Mouse (Mus musculus) ES-E14 (cell line): ENCODE results near the gene Bglap2. TPM values are rescaled to one million over a fixed set of nuclear protein-coding genes. Genes with fewer than 3 reads are reported as not detected.
A peak's percentile ranks its signal among the peaks of the same experiment; 100 is the strongest.

Experiments used
- DNase-seq: peaks from one replicate; pipeline ENCODE4 v3.0.0-alpha.2; 2013; ENCODE audit warnings: low read depth, low spot score
- H3K27ac ChIP-seq: 2 replicates; pipeline ENCODE4 v1.5.1; 2012; ENCODE audit warnings: low read depth, mild to moderate bottlenecking, low read length, moderate library complexity, mixed read lengths; ENCODE audit not compliant: poor library complexity, insufficient read depth, severe bottlenecking
- H3K36me3 ChIP-seq: 2 replicates; pipeline ENCODE4 v1.6.1; 2012; ENCODE audit warnings: mild to moderate bottlenecking, low read length, moderate library complexity, mixed read lengths; ENCODE audit not compliant: control insufficient read depth, poor library complexity, insufficient read depth, severe bottlenecking
- H3K4me1 ChIP-seq, 2 experiments: fragments of 150-350 bp in 1 of 2; sonication (generic) in 1 of 2; 2 replicates each; pipeline ENCODE4 v1.6.1; 2012; ENCODE audit warnings: low read length in 2 of 2, mild to moderate bottlenecking in 1 of 2, mixed read lengths in 1 of 2; ENCODE audit not compliant: control insufficient read depth in 2 of 2, insufficient read depth in 2 of 2, poor library complexity in 1 of 2
- H3K4me3 ChIP-seq, 2 experiments: fragments of 150-350 bp in 1 of 2; sonication (generic) in 1 of 2; 2 replicates each; pipeline ENCODE4 v1.5.1; 2012; ENCODE audit warnings: low read length in 2 of 2, low read depth in 1 of 2, mild to moderate bottlenecking in 1 of 2, mixed read lengths in 1 of 2; ENCODE audit not compliant: insufficient read depth in 1 of 2, poor library complexity in 1 of 2, severe bottlenecking in 1 of 2
- H3K9ac ChIP-seq: 2 replicates; pipeline ENCODE4 v1.6.1; 2012; ENCODE audit warnings: low read depth, mild to moderate bottlenecking, low read length, mixed read lengths; ENCODE audit not compliant: poor library complexity, insufficient read depth, severe bottlenecking
- H3K9me3 ChIP-seq: fragments of 150-350 bp; sonication (generic); 2 replicates; pipeline ENCODE4 v1.6.1; 2012; ENCODE audit warnings: low read depth, mild to moderate bottlenecking, low read length; ENCODE audit not compliant: control insufficient read depth, insufficient read depth
- CHD2 ChIP-seq: IDR thresholded peaks from 2 replicates; pipeline ENCODE4 v1.6.1; 2014; ENCODE audit warnings: mild to moderate bottlenecking, low read depth, low read length, inconsistent platforms
- HCFC1 ChIP-seq: IDR thresholded peaks from 2 replicates; pipeline ENCODE4 v1.6.1; 2012; ENCODE audit warnings: low read length, inconsistent platforms, borderline replicate concordance; ENCODE audit not compliant: insufficient read depth
- MAFK ChIP-seq: IDR thresholded peaks from 2 replicates; pipeline ENCODE4 v1.6.1; 2014; ENCODE audit warnings: mild to moderate bottlenecking, low read depth, low read length, inconsistent platforms; ENCODE audit not compliant: insufficient read depth
- ZC3H11A ChIP-seq: IDR thresholded peaks from 2 replicates; pipeline ENCODE4 v1.6.1; 2012; ENCODE audit warnings: low read depth, mild to moderate bottlenecking, inconsistent platforms, low read length, borderline replicate concordance
- ZNF384 ChIP-seq: IDR thresholded peaks from 2 replicates; pipeline ENCODE4 v1.6.1; 2012; ENCODE audit warnings: low read depth, low read length, inconsistent platforms
- in situ Hi-C, 2 experiments: fragments of 600-800 bp; cut with MboI; formaldehyde crosslinking; loops; one replicate each; pipeline ENCODE4 v1.15.1; 2025; ENCODE audit warnings: low sequenced_read_pairs in 2 of 2, inconsistent platforms in 1 of 2; ENCODE audit not compliant: unreplicated experiment in 2 of 2
- total RNA-seq: library from RNA; depleted of rRNA; stranded (reverse); fragments of 300-350 nt; gene quantifications from 2 replicates; pipeline ENCODE4 v1.2.3, GENCODE M21; 2012

Bglap2 gene
- total RNA-seq, 1 experiment: not detected

GRCm38 (mm10) chr3:88409741-88410644, 31.5 kb upstream of the Bglap2 start, which contains the start of gene Pmf1:
TSS of gene Pmf1 (minus strand) at chr3:88410331.
- peak within 1 kb of the TSS; percentile 97 for H3K27ac ChIP-seq
- in situ Hi-C loops: loop anchor here (5.0 to 10.0 kb wide), 2 partner anchors 57 to 65 kb away; no protein-coding TSS in a partner anchor
- peak within 1 kb of the TSS; percentile 85 to 93 for H3K4me3 ChIP-seq
- no peak for TF ChIP-seq ZC3H11A
- TF ChIP-seq MAFK: peak; percentile 75
- TF ChIP-seq HCFC1: peak; percentile 62; the same call in 1 of the 2 replicates
- TF ChIP-seq CHD2: peak; percentile 97
- peak; percentile 88 for TF ChIP-seq ZNF384
- DNase-seq: peak; percentile 87
- peaks cover 2 to 7% of the 10 kb centered on the region in 2 experiments; a peak in 3 of 4 replicates for H3K4me1 ChIP-seq
- peaks cover 6% of the 10 kb centered on the region for H3K36me3 ChIP-seq
- H3K9me3 ChIP-seq: no peaks in the 10 kb centered on the region
- H3K9ac ChIP-seq: peak within 1 kb of the TSS; percentile 96

- H3K9ac ChIP-seq: peak overlapping the region; percentile 96
- H3K4me3 ChIP-seq: peak overlapping the region; percentile 85 to 93
- peaks cover 2 to 7% of the 10 kb centered on the region in 2 experiments; a peak in 3 of 4 replicates for H3K4me1 ChIP-seq
- H3K36me3 ChIP-seq: peaks cover 7% of the 10 kb centered on the region
- no peak for DNase-seq
- H3K27ac ChIP-seq: 0 out of 2 replicates have a peak overlapping the region, but pooled peaks have one; percentile 97
- H3K9me3 ChIP-seq: no peaks in the 10 kb centered on the region
- in situ Hi-C loops: loop anchor here (5.0 to 10.0 kb wide), 2 partner anchors 58 to 66 kb away; no protein-coding TSS in a partner anchor
- no peak for TF ChIP-seq ZNF384
- TF ChIP-seq HCFC1: no peak
- TF ChIP-seq ZC3H11A: no peak
- TF ChIP-seq CHD2: no peak
- no peak for TF ChIP-seq MAFK
Observed at GRCm38 (mm10) chr3:88408953-88409352, 30.5 kb upstream of the Bglap2 start.

- peaks cover 12% of the 10 kb centered on the region for H3K36me3 ChIP-seq
- in situ Hi-C loops: loop anchor here (5.0 to 10.0 kb wide), 2 partner anchors 60 to 67 kb away; no protein-coding TSS in a partner anchor
- TF ChIP-seq ZNF384 (no peak), ZC3H11A (no peak), MAFK (no peak), HCFC1 (no peak), CHD2 (no peak)
- no peak overlapping the region for H3K27ac ChIP-seq
- H3K9me3 ChIP-seq: no peaks in the 10 kb centered on the region
- no peak overlapping the region for H3K9ac ChIP-seq
- DNase-seq: no peak
- peaks cover 2 to 7% of the 10 kb centered on the region in 2 experiments; a peak in 3 of 4 replicates for H3K4me1 ChIP-seq
- H3K4me3 ChIP-seq: no peak overlapping the region; a peak in 1 of 4 replicates
Observed at GRCm38 (mm10) chr3:88407529-88407928, 29.0 kb upstream of the Bglap2 start.

- no peak overlapping the region; the same call in 1 of the 2 replicates for H3K9ac ChIP-seq
- TF ChIP-seq ZC3H11A (peak; percentile 76; the same call in 1 of the 2 replicates), HCFC1 (no peak)
- H3K4me3 ChIP-seq: no peak overlapping the region
- no peak overlapping the region for H3K27ac ChIP-seq
- H3K9me3 ChIP-seq: no peaks in the 10 kb centered on the region
- peak; percentile 74 for DNase-seq
- peaks cover 12% of the 10 kb centered on the region; the same call in 1 of the 2 replicates for H3K36me3 ChIP-seq
- in situ Hi-C loops: loop anchor here (5.0 to 10.0 kb wide), 2 partner anchors 60 to 68 kb away; no protein-coding TSS in a partner anchor
- H3K4me1 ChIP-seq: peaks cover 2 to 8% of the 10 kb centered on the region in 2 experiments; a peak in 3 of 4 replicates
Observed at GRCm38 (mm10) chr3:88407090-88407489, 28.6 kb upstream of the Bglap2 start.
